Mouse (Mus musculus): ENCODE measurements around the gene Gm16405.
"Not testable (repeated sequence)": the region's sequence is repeated elsewhere in the genome, so short reads cannot be mapped to it uniquely, and the experiment has no call there.

Gm16405 gene

DNA sequence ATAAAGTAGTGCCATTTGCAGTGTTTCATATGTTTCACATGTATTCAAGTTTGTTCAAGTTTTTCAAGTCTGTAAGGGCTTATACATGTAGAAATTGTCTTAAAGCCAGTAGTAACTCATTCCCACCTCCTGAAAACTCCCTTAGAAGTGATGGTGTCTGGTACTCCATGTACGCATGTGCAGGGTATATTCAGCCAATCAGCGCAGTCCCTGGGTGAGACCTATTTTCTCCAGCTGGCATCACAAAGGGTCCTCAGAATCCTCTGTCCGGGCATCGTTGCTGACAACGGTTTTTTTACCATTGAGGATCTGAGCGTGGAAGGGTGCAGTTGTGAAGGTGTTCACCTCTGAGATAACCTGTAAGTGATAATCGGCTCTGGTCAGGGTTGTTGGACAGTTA is at the start of gene Gm16405:
Gene Gm16405, plus strand, starts transcription at position 301 of the 400 bp plus-strand sequence.
- not testable (repeated sequence) for DNase-seq (ENCODE audit: low read depth)
